Mouse (Mus musculus): ENCODE results near the gene Tert.
A peak's percentile ranks its signal among the peaks of the same experiment; 100 is the strongest.

Gene Tert

GRCm38 (mm10) chr13:73626745-73627549 is at the start of gene Tert:
TSS of gene Tert (plus strand) at chr13:73626911.
- peak; percentile 82 for DNase-seq

GRCm38 (mm10) chr13:73577277-73577676 is 49.4 kb upstream of the Tert start:
- DNase-seq, result no peak

GRCm38 (mm10) chr13:73591488-73591887 is 35.2 kb upstream of the Tert start:
- DNase-seq, result no peak

GRCm38 (mm10) chr13:73592546-73592945 is 34.2 kb upstream of the Tert start:
- no peak for DNase-seq

GRCm38 (mm10) chr13:73596276-73596675 is 30.4 kb upstream of the Tert start:
- no peak for DNase-seq

- no peak for DNase-seq
These were observed 26.5 kb upstream of the Tert start for GRCm38 (mm10) chr13:73600217-73600616.

- no peak for DNase-seq
These were observed 23.7 kb upstream of the Tert start for GRCm38 (mm10) chr13:73603046-73603445.

- peak; percentile 98 for DNase-seq
These were observed 23.1 kb upstream of the Tert start, which contains the start of gene Clptm1l for GRCm38 (mm10) chr13:73603522-73604155. TSS of gene Clptm1l (plus strand) at chr13:73604006.

- DNase-seq, result no peak
These were observed 22.4 kb upstream of the Tert start for GRCm38 (mm10) chr13:73604156-73604957.

- no peak for DNase-seq
These were observed 8.3 kb upstream of the Tert start for GRCm38 (mm10) chr13:73618406-73618805.

- peak; percentile 37 for DNase-seq
These were observed 6.1 kb upstream of the Tert start for GRCm38 (mm10) chr13:73620637-73621036.

- DNase-seq, result no peak
These were observed 334 bp upstream of the Tert start for GRCm38 (mm10) chr13:73626410-73626744.

GRCm38 (mm10) chr13:73628586-73629113 is 1.9 kb downstream of the Tert start:
- no peak for DNase-seq

GRCm38 (mm10) chr13:73631837-73632236 is 5.1 kb downstream of the Tert start:
- no peak for DNase-seq

- DNase-seq, result no peak
These were observed 11.1 kb downstream of the Tert start for GRCm38 (mm10) chr13:73637826-73638225.

- no peak for DNase-seq
These were observed 14.6 kb downstream of the Tert start for GRCm38 (mm10) chr13:73641296-73641695.

GRCm38 (mm10) chr13:73646397-73647087 is 19.8 kb downstream of the Tert start:
- peak; percentile 61 for DNase-seq

- DNase-seq, result no peak
These were observed 26.6 kb downstream of the Tert start for GRCm38 (mm10) chr13:73653266-73653665.

GRCm38 (mm10) chr13:73654976-73655375 is 28.3 kb downstream of the Tert start:
- no peak for DNase-seq

GRCm38 (mm10) chr13:73658953-73659352 is 32.2 kb downstream of the Tert start:
- peak; percentile 10 for DNase-seq

- DNase-seq, result no peak
These were observed 33.5 kb downstream of the Tert start for GRCm38 (mm10) chr13:73660163-73660695.

GRCm38 (mm10) chr13:73675161-73675560 is 48.5 kb downstream of the Tert start:
- DNase-seq, result no peak

Data from embryo, embryonic 11 days (tissue).